Mouse (Mus musculus) brown adipose tissue, adult 24 weeks (tissue): ENCODE measurements around the gene Pla2g7. TPM values are rescaled to one million over a fixed set of nuclear protein-coding genes. Genes with fewer than 3 reads are reported as not detected.

ENCODE experiments used
- H3K27ac ChIP-seq: fragments of 200-500 bp; replicated peaks from 2 replicates; pipeline ENCODE4 v1.5.1; 2012; ENCODE audit warnings: low read depth, mild to moderate bottlenecking, low read length
- H3K4me1 ChIP-seq: fragments of 200-500 bp; 2 replicates; pipeline ENCODE4 v1.6.1; 2012; ENCODE audit warnings: low read length, mixed read lengths; ENCODE audit not compliant: control insufficient read depth, insufficient read depth, insufficient read length
- H3K4me3 ChIP-seq: fragments of 200-500 bp; 2 replicates; pipeline ENCODE4 v1.5.1; 2012; ENCODE audit warnings: low read depth, mild to moderate bottlenecking, low read length, moderate library complexity; ENCODE audit not compliant: insufficient read depth
- polyA plus RNA-seq: library from polyadenylated mRNA; stranded (reverse); fragments of >200 nt; gene quantifications from 2 replicates; pipeline ENCODE4 v1.2.4, GENCODE M21; 2012; ENCODE audit not compliant: missing spikeins, insufficient read depth, insufficient read length

The Pla2g7 gene
- polyA plus RNA-seq, 1 experiment, result 81.7 TPM

DNA sequence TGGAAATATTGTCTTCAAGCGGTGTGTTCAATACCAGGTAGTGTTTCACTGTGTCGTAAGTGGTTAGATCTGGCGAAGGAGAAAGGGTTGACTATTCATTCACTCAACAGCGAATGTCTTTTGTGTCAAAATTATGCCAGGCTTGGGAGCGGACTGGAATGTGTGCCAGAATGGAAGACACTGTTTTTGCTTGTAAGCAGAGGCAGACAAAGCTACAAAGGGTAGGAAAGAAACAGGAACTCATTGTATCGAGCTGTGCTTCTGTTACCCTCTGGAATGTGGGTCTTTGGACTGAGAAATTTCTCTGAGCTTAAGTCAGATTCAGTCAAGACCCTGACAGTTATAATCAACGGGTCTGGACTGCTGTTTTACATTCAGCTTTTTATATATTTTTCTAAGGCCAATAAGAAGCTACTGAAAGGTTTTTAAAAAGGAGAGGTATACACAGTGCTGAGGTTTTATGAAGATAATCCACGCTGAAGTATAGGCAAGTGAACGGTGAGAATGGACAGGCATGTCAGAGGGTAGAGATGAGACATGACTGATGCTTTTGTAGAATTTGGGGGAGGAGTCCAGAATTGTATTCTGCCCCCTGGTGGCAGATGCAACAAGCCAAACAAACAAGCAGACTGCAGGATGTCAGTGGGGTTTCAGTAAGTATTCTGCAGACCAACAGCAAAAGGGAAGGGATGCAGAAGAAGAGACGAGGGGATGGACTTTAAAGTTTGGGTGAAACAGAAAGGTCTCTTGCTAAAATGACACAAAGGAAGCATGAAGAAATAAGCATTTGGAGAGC is 81.9 kb downstream of the Pla2g7 start:
- H3K27ac ChIP-seq, result no peak overlapping the region
- no peak overlapping the region for H3K4me3 ChIP-seq
- H3K4me1 ChIP-seq, result no peaks in the 10 kb centered on the region

DNA sequence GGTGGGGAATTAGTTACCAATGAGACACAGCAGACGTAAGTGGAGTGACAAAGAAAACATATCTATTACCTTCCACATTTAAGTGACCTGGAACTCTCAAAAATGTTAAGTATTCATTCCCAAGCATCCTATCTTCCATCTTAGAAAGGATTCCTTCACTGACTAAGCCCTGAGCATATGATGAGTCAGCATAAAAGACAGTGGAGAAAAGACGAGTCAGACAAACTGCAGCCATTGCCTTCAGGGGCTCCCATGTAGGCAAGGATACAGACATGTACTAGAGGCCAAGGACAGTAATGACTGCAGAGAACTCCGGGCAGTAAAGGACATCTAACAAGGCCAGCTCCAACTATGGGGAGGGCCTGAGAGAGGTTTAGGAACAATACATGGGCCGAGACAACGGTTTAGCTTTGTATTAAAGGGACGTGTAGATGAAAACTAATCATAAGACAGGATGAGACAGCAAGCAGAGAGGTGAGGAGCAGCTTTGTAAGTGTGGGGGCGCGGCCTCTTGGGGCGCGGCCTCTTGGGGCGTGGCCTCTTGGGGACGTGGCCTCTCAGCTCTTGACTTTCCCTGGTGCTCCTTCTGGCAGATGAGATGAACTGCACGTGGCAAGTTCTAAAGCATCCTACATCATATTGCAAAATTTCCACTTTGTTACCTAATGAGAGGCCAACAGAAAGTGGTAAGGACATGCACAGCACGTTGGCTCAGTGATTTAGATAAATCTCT is 83.6 kb downstream of the Pla2g7 start:
- Histone ChIP-seq H3K27ac (no peak overlapping the region), H3K4me1 (no peaks in the 10 kb centered on the region), H3K4me3 (no peak overlapping the region)

Other genes with a start within 250 kb of the Pla2g7 start
- 51.4 and 76.4 TPM in 2 replicates for gene Adgrf5, start 207.6 kb upstream of the Pla2g7 start, polyA plus RNA-seq
- not detected in 2 replicates for gene Mep1a, start 65.3 kb upstream of the Pla2g7 start, polyA plus RNA-seq
- not detected in 2 replicates for gene Ankrd66, start 24.5 kb upstream of the Pla2g7 start, polyA plus RNA-seq
- gene Tdrd6, start 62.2 kb downstream of the Pla2g7 start, polyA plus RNA-seq, result not detected in 2 replicates
- 0.48 and 1.5 TPM in 2 replicates for gene Slc25a27, start 99.1 kb downstream of the Pla2g7 start, polyA plus RNA-seq
- gene Cyp39a1, start 99.3 kb downstream of the Pla2g7 start, polyA plus RNA-seq, result 2.5 and 3.2 TPM in 2 replicates
- gene Rcan2, start 233.3 kb downstream of the Pla2g7 start, polyA plus RNA-seq, result 1.7 and 2.1 TPM in 2 replicates